Mouse (Mus musculus) brain, embryonic 14.5 days (tissue): ENCODE data around the gene Tbx5.

Experiments used
- CTCF ChIP-seq: fragments of 200-500 bp; IDR thresholded peaks from 2 replicates; pipeline ENCODE4 v1.5.1; 2012; ENCODE audit warnings: inconsistent platforms, mild to moderate bottlenecking, moderate library complexity, borderline replicate concordance; ENCODE audit not compliant: insufficient read depth, insufficient read length; ENCODE audit errors: extremely low read depth
- POLR2A ChIP-seq: fragments of 200-500 bp; IDR thresholded peaks from 2 replicates; pipeline ENCODE4 v1.6.1; 2012; ENCODE audit warnings: mild to moderate bottlenecking, inconsistent platforms, borderline replicate concordance; ENCODE audit not compliant: poor library complexity, insufficient read depth, insufficient read length, severe bottlenecking; ENCODE audit errors: extremely low read depth

- TF ChIP-seq POLR2A, result no peak
- TF ChIP-seq CTCF, result no peak
Measured at GRCm38 (mm10) chr5:119837306-119837675, 4.8 kb downstream of the Tbx5 start.
